Mouse (Mus musculus) MEL (cell line): Measurements from ENCODE around the gene Mark4. TPM values are rescaled to one million over a fixed set of nuclear protein-coding genes. Genes with fewer than 3 reads are reported as not detected.

Experiments
- DNase-seq: peaks from one replicate; pipeline ENCODE4 v3.0.0; 2011; ENCODE audit warnings: low read depth, low spot score
- H3K27ac ChIP-seq: 2 replicates; pipeline ENCODE4 v1.5.1; 2012; ENCODE audit warnings: low read depth, mild to moderate bottlenecking, control low read depth, low read length, moderate library complexity; ENCODE audit not compliant: control insufficient read depth
- H3K27me3 ChIP-seq, 2 experiments: fragments of 150-350 bp in 1 of 2; sonication (generic) in 1 of 2; 2 replicates each; pipeline ENCODE4 v1.6.1; 2012; ENCODE audit warnings: low read length in 2 of 2, mild to moderate bottlenecking in 2 of 2, improper control_type of control experiment in 1 of 2, moderate library complexity in 1 of 2; ENCODE audit not compliant: insufficient read depth in 2 of 2, control insufficient read depth in 1 of 2
- H3K36me3 ChIP-seq, 2 experiments: 2 replicates each; pipeline ENCODE4 v1.6.1; 2012 to 2014; ENCODE audit warnings: low read length in 2 of 2, improper control_type of control experiment in 1 of 2, inconsistent platforms in 1 of 2, mild to moderate bottlenecking in 1 of 2; ENCODE audit not compliant: insufficient read depth in 2 of 2, control insufficient read depth in 1 of 2
- H3K4me1 ChIP-seq, 2 experiments: fragments of 150-350 bp in 1 of 2; sonication (generic) in 1 of 2; 2 replicates each; pipeline ENCODE4 v1.6.1; 2012; ENCODE audit warnings: low read length in 2 of 2, improper control_type of control experiment in 1 of 2, mild to moderate bottlenecking in 1 of 2; ENCODE audit not compliant: insufficient read depth in 2 of 2, control insufficient read depth in 1 of 2
- H3K4me3 ChIP-seq, 2 experiments: fragments of 150-350 bp in 1 of 2; sonication (generic) in 1 of 2; 2 replicates each; pipeline ENCODE4 v1.5.1; 2012; ENCODE audit warnings: low read depth in 2 of 2, low read length in 2 of 2, mild to moderate bottlenecking in 2 of 2, moderate library complexity in 2 of 2, control low read depth in 1 of 2, improper control_type of control experiment in 1 of 2; ENCODE audit not compliant: control insufficient read depth in 1 of 2, insufficient read depth in 1 of 2
- H3K79me2 ChIP-seq: 2 replicates; pipeline ENCODE4 v1.6.1; 2012; ENCODE audit warnings: mild to moderate bottlenecking, low read length, moderate library complexity; ENCODE audit not compliant: control insufficient read depth, poor library complexity, insufficient read depth
- H3K9ac ChIP-seq: 2 replicates; pipeline ENCODE4 v1.6.1; 2012; ENCODE audit warnings: low read depth, mild to moderate bottlenecking, control low read depth, low read length, moderate library complexity; ENCODE audit not compliant: control insufficient read depth, poor library complexity, severe bottlenecking
- H3K9me3 ChIP-seq: fragments of 150-350 bp; sonication (generic); replicated peaks from 2 replicates; pipeline ENCODE4 v1.6.1; 2012; ENCODE audit warnings: mild to moderate bottlenecking, low read length, improper control_type of control experiment, moderate library complexity; ENCODE audit not compliant: insufficient read depth
- CHD1 ChIP-seq: IDR thresholded peaks from 2 replicates; pipeline ENCODE4 v1.6.1; 2012; ENCODE audit warnings: low read depth, mild to moderate bottlenecking, inconsistent platforms, low read length, improper control_type of control experiment
- CHD2 ChIP-seq: IDR thresholded peaks from 2 replicates; pipeline ENCODE4 v1.6.1; 2011; ENCODE audit warnings: low read length, improper control_type of control experiment
- E2F4 ChIP-seq: IDR thresholded peaks from 2 replicates; pipeline ENCODE4 v1.6.1; 2011; ENCODE audit warnings: low read depth, low read length, improper control_type of control experiment, borderline replicate concordance
- ELF1 ChIP-seq: IDR thresholded peaks from 2 replicates; pipeline ENCODE4 v1.6.1; 2014; ENCODE audit warnings: low read depth, mild to moderate bottlenecking, inconsistent platforms, low read length, improper control_type of control experiment, moderate library complexity
- GABPA ChIP-seq: IDR thresholded peaks from 2 replicates; pipeline ENCODE4 v1.6.1; 2012; ENCODE audit warnings: low read depth, mild to moderate bottlenecking, inconsistent platforms, low read length, improper control_type of control experiment, moderate library complexity
- GATA1 ChIP-seq: IDR thresholded peaks from 2 replicates; pipeline ENCODE4 v1.6.1; 2011; ENCODE audit warnings: low read depth, low read length, improper control_type of control experiment
- HCFC1 ChIP-seq: IDR thresholded peaks from 2 replicates; pipeline ENCODE4 v1.6.1; 2012; ENCODE audit warnings: low read depth, mild to moderate bottlenecking, inconsistent platforms, low read length, improper control_type of control experiment, moderate library complexity
- JUND ChIP-seq: IDR thresholded peaks from 2 replicates; pipeline ENCODE4 v1.6.1; 2011; ENCODE audit warnings: low read depth, mild to moderate bottlenecking, improper control_type of control experiment, low read length
- KAT2A ChIP-seq: conservative IDR thresholded peaks from 2 replicates; pipeline ENCODE4 v1.6.1; 2012; ENCODE audit warnings: low read depth, low read length, improper control_type of control experiment, inconsistent platforms
- MAFK ChIP-seq: IDR thresholded peaks from 2 replicates; pipeline ENCODE4 v1.6.1; 2011; ENCODE audit warnings: low read depth, mild to moderate bottlenecking, low read length, improper control_type of control experiment, borderline replicate concordance
- MAZ ChIP-seq: IDR thresholded peaks from 2 replicates; pipeline ENCODE4 v1.6.1; 2012; ENCODE audit warnings: low read depth, mild to moderate bottlenecking, inconsistent platforms, low read length, improper control_type of control experiment
- MEF2A ChIP-seq: IDR thresholded peaks from 2 replicates; pipeline ENCODE4 v1.6.1; 2014; ENCODE audit warnings: low read depth, mild to moderate bottlenecking, inconsistent platforms, low read length, improper control_type of control experiment; ENCODE audit not compliant: poor library complexity, insufficient replicate concordance, severe bottlenecking; ENCODE audit errors: extremely low read depth
- NELFE ChIP-seq: IDR thresholded peaks from 2 replicates; pipeline ENCODE4 v1.6.1; 2011; ENCODE audit warnings: low read depth, low read length, improper control_type of control experiment
- NRF1 ChIP-seq: IDR thresholded peaks from 2 replicates; pipeline ENCODE4 v1.6.1; 2014; ENCODE audit warnings: low read depth, mild to moderate bottlenecking, inconsistent platforms, low read length, improper control_type of control experiment, moderate library complexity; ENCODE audit not compliant: poor library complexity, insufficient read depth, severe bottlenecking
- POLR2A ChIP-seq, 2 experiments: IDR thresholded peaks; 2 replicates each; pipeline ENCODE4 v1.6.1; 2011 to 2012; ENCODE audit warnings: low read length in 2 of 2, mild to moderate bottlenecking in 2 of 2, control low read depth in 1 of 2, improper control_type of control experiment in 1 of 2, low read depth in 1 of 2, moderate library complexity in 1 of 2; ENCODE audit not compliant: control insufficient read depth in 1 of 2, insufficient read depth in 1 of 2, poor library complexity in 1 of 2
- POLR2AphosphoS2 ChIP-seq: IDR thresholded peaks from 2 replicates; pipeline ENCODE4 v1.6.1; 2011; ENCODE audit warnings: low read length, improper control_type of control experiment
- RAD21 ChIP-seq: IDR thresholded peaks from 2 replicates; pipeline ENCODE4 v1.6.1; 2011; ENCODE audit warnings: mild to moderate bottlenecking, low read depth, low read length, improper control_type of control experiment
- RCOR1 ChIP-seq: IDR thresholded peaks from 2 replicates; pipeline ENCODE4 v1.6.1; 2012; ENCODE audit warnings: low read depth, mild to moderate bottlenecking, inconsistent platforms, low read length, improper control_type of control experiment
- SMC3 ChIP-seq: IDR thresholded peaks from 2 replicates; pipeline ENCODE4 v1.6.1; 2011; ENCODE audit warnings: low read depth, low read length, improper control_type of control experiment
- TAL1 ChIP-seq: IDR thresholded peaks from 2 replicates; pipeline ENCODE4 v1.6.1; 2012; ENCODE audit warnings: mild to moderate bottlenecking, inconsistent platforms, low read length, moderate library complexity, mixed read lengths
- TCF12 ChIP-seq: IDR thresholded peaks from 2 replicates; pipeline ENCODE4 v1.6.1; 2014; ENCODE audit warnings: low read depth, mild to moderate bottlenecking, inconsistent platforms, low read length, improper control_type of control experiment, moderate library complexity
- UBTF ChIP-seq: IDR thresholded peaks from 2 replicates; pipeline ENCODE4 v1.6.1; 2012; ENCODE audit warnings: low read depth, mild to moderate bottlenecking, inconsistent platforms, low read length, improper control_type of control experiment, moderate library complexity, borderline replicate concordance; ENCODE audit not compliant: insufficient read depth
- USF1 ChIP-seq: IDR thresholded peaks from 2 replicates; pipeline ENCODE4 v1.6.1; 2014; ENCODE audit warnings: low read depth, mild to moderate bottlenecking, inconsistent platforms, low read length, improper control_type of control experiment, moderate library complexity
- ZC3H11A ChIP-seq: IDR thresholded peaks from 2 replicates; pipeline ENCODE4 v1.6.1; 2012; ENCODE audit warnings: low read depth, mild to moderate bottlenecking, inconsistent platforms, low read length, improper control_type of control experiment
- ZKSCAN1 ChIP-seq: IDR thresholded peaks from 2 replicates; pipeline ENCODE4 v1.6.1; 2012; ENCODE audit warnings: low read depth, mild to moderate bottlenecking, inconsistent platforms, low read length, improper control_type of control experiment, moderate library complexity
- polyA plus RNA-seq, 2 experiments: library from polyadenylated mRNA; stranded (reverse) in 1 of 2; unstranded in 1 of 2; fragments of >175 nt in 1 of 2; fragments of >200 nt in 1 of 2; gene quantifications; 2 replicates each; pipeline versions ENCODE4 v1.2.1 to v1.2.4; 2012; ENCODE audit warnings: low replicate concordance in 2 of 2, low read depth in 1 of 2; ENCODE audit not compliant: insufficient read length in 2 of 2, insufficient read depth in 1 of 2, missing spikeins in 1 of 2
- total RNA-seq: library from RNA; depleted of rRNA; stranded (reverse); fragments of 300-350 nt; gene quantifications from 2 replicates; pipeline ENCODE4 v1.2.3, GENCODE M21; 2012

Mark4 gene
- total and polyA plus RNA-seq, 3 experiments, result 4.7 to 18.5 TPM; not detected in 1

DNA sequence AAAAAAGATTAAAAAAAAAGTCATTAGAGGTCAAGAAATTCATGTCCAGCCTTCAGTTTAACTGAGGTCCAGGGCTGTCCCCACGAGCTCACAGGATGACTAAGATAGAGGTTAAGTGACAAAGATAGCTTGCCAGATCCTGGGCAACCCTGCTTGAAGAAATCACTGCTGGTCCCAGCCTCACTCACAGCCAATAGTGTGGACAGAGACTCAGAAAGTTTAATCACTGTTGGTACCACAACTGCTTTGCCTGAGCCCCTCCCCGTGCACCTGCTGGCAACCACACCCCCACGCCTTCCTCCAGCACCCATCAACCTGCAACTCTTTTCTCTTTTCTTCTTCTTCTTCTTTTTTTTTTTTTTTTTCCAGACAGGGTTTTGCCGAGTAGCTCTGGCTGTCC, 34.6 kb downstream of the Mark4 start:
- H3K4me3 ChIP-seq, result no peak overlapping the region
- H3K36me3 ChIP-seq, result peaks cover 0 to 3% of the 10 kb centered on the region in 2 experiments; a peak in 1 of 4 replicates
- no peak overlapping the region for H3K27ac ChIP-seq
- peaks cover 2 to 5% of the 10 kb centered on the region in 2 experiments for H3K4me1 ChIP-seq
- no peaks in the 10 kb centered on the region for H3K79me2 ChIP-seq
- no peaks in the 10 kb centered on the region for H3K9me3 ChIP-seq
- H3K9ac ChIP-seq, result no peak overlapping the region
- no peak for DNase-seq
- no peaks in the 10 kb centered on the region for H3K27me3 ChIP-seq
- TF ChIP-seq KAT2A (no peak), E2F4 (no peak), CHD1 (no peak), CHD2 (no peak), ELF1 (no peak), MEF2A (no peak), GABPA (no peak), RAD21 (no peak), HCFC1 (no peak), ZKSCAN1 (no peak), MAFK (no peak), GATA1 (no peak), JUND (no peak), ZC3H11A (no peak), MAZ (no peak), POLR2A (IDR thresholded peaks at IDR 0.05; ENCODE audit: control insufficient read depth in 1 of 2, insufficient read depth in 1 of 2, low read depth in 1 of 2, low read length in 2 of 2, poor library complexity in 1 of 2) (no peak), SMC3 (no peak)

DNA sequence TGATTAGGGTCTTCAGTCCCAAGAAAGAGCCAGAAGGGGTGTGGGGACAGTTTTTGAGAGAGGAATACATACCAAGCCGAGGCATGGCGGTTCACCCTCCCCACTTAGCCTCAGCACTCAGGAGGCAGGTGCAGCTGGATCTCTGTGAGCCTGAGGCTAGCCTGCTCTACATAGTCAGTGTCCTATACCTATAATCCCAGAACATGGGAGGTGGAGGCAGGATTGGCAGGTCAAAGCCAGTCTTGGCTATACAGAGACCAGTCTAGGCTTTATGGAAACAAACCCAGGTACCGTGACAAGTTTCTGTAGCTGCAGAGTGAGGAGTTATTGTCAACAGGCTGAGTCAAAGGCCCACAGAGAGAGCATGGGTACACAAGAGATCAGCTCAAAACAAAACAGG, 35.5 kb downstream of the Mark4 start:
- no peak overlapping the region for H3K4me3 ChIP-seq
- no peak for DNase-seq
- no peak overlapping the region for H3K27ac ChIP-seq
- no peaks in the 10 kb centered on the region for H3K79me2 ChIP-seq
- H3K4me1 ChIP-seq, result peaks cover 2 to 5% of the 10 kb centered on the region in 2 experiments
- H3K9me3 ChIP-seq, result no peaks in the 10 kb centered on the region
- 0 out of 4 replicates have a peak, but pooled peaks cover 0 to 3% of the 10 kb centered on the region in 2 experiments for H3K36me3 ChIP-seq
- no peaks in the 10 kb centered on the region for H3K27me3 ChIP-seq
- no peak for TF ChIP-seq MAZ
- no peak for TF ChIP-seq UBTF
- TF ChIP-seq POLR2AphosphoS2, result no peak
- no peak for TF ChIP-seq CHD2
- no peak for TF ChIP-seq NELFE
- TF ChIP-seq ZKSCAN1, result no peak
- TF ChIP-seq USF1, result no peak
- TF ChIP-seq TCF12, result no peak
- no peak for TF ChIP-seq TAL1
- no peak for TF ChIP-seq ZC3H11A
- TF ChIP-seq JUND, result no peak
- no peak for TF ChIP-seq RCOR1
- TF ChIP-seq NRF1, result no peak
- no peak for TF ChIP-seq E2F4
- H3K9ac ChIP-seq, result no peak overlapping the region
